ENCODE assay signal across 11 mouse cellular contexts in genomic region chr4:85842113-85842512, GRCm38 (mm10).
DNase-seq lines count a peak whose midpoint lies in the region; ATAC-seq and TF ChIP-seq lines count a peak whose summit lies in the region.
"Had no signal": no experiment of that assay in that cellular context is flagged by ENCODE, and none has a peak within 500 bp of the region (broad histone marks: within the 10 kb centered on the region; RNA-seq: fewer than 3 reads in every experiment).

No protein-coding gene starts in this region.

- peak; percentile 62 for DNase-seq in hindbrain, embryonic 14.5 days (ENCODE audit: low spot score)
- no peak for DNase-seq in hindbrain, embryonic 10.5 days (ENCODE audit: low spot score)
- peak; percentile 43 for DNase-seq in right cerebral cortex, postnatal 14 days
- DNase-seq in right cerebral cortex, adult 18-20 months, result no peak
- DNase-seq in cerebellum, postnatal 10 days, result peak; percentile 91 to 93
- peak; percentile 75 for DNase-seq in midbrain, postnatal 0 days (ENCODE audit: low spot score)
- no peak for DNase-seq in embryo, embryonic 9.5 days (ENCODE audit: extremely low spot score)
- DNase-seq in spleen, postnatal 4 days (ENCODE audit: low spot score in 2 of 2), result no peak
- DNase-seq: liver; thymus, postnatal 36 days had no signal

- H3K4me2 ChIP-seq in hindbrain, embryonic 14.5 days (replicated peaks), result no peak overlapping the region
- no peak overlapping the region for H3K4me2 ChIP-seq in midbrain, postnatal 0 days (ENCODE audit: low read depth, low read length, poor library complexity, severe bottlenecking)
- H3K4me2 ChIP-seq: midbrain, embryonic 12.5 days had no signal

- no peak overlapping the region for H3K27ac ChIP-seq in hindbrain, embryonic 14.5 days
- H3K27ac ChIP-seq in hindbrain, embryonic 10.5 days, result no peak overlapping the region
- no peak overlapping the region for H3K27ac ChIP-seq in midbrain, postnatal 0 days (ENCODE audit: low read depth, low read length)
- H3K27ac ChIP-seq: midbrain, embryonic 12.5 days had no signal

- no peaks in the 10 kb centered on the region for H3K27me3 ChIP-seq in hindbrain, embryonic 14.5 days (ENCODE audit: control insufficient read depth, insufficient read depth, low read length)
- no peaks in the 10 kb centered on the region for H3K27me3 ChIP-seq in hindbrain, embryonic 10.5 days (ENCODE audit: insufficient read depth, poor library complexity, severe bottlenecking)
- no peaks in the 10 kb centered on the region for H3K27me3 ChIP-seq in midbrain, postnatal 0 days (ENCODE audit: insufficient read depth, low read length)
- H3K27me3 ChIP-seq: midbrain, embryonic 12.5 days had no signal

- no peak overlapping the region for H3K4me3 ChIP-seq in hindbrain, embryonic 14.5 days (replicated peaks; ENCODE audit: low read length)
- H3K4me3 ChIP-seq in hindbrain, embryonic 10.5 days, result no peak overlapping the region
- no peak overlapping the region for H3K4me3 ChIP-seq in midbrain, postnatal 0 days (ENCODE audit: low read depth, low read length)
- H3K4me3 ChIP-seq: midbrain, embryonic 12.5 days had no signal

- no peaks in the 10 kb centered on the region for H3K9me3 ChIP-seq in hindbrain, embryonic 14.5 days (ENCODE audit: control insufficient read depth, low read length)
- no peaks in the 10 kb centered on the region for H3K9me3 ChIP-seq in hindbrain, embryonic 10.5 days
- H3K9me3 ChIP-seq in midbrain, postnatal 0 days (ENCODE audit: low read length), result no peaks in the 10 kb centered on the region
- H3K9me3 ChIP-seq: midbrain, embryonic 12.5 days had no signal

- ATAC-seq in hindbrain, embryonic 14.5 days (ENCODE audit: low FRiP score), result peak; percentile 68; the same call in 1 of the 2 replicates
- ATAC-seq in midbrain, postnatal 0 days (ENCODE audit: low FRiP score), result peak; percentile 66; the same call in 1 of the 2 replicates

- TF ChIP-seq CTCF in midbrain, postnatal 0 days (IDR thresholded peaks at IDR 0.05), result no peak

- H3K4me1 ChIP-seq in hindbrain, embryonic 14.5 days (replicated peaks; ENCODE audit: control insufficient read depth, insufficient read depth, low read length), result peaks cover 1% of the 10 kb centered on the region; the same call in 1 of the 2 replicates
- H3K4me1 ChIP-seq in hindbrain, embryonic 10.5 days (replicated peaks), result peaks cover 15% of the 10 kb centered on the region
- no peaks in the 10 kb centered on the region for H3K4me1 ChIP-seq in midbrain, postnatal 0 days (ENCODE audit: insufficient read depth, low read length)

- H3K36me3 ChIP-seq in hindbrain, embryonic 14.5 days (replicated peaks; ENCODE audit: control insufficient read depth, insufficient read depth), result no peaks in the 10 kb centered on the region
- no peaks in the 10 kb centered on the region for H3K36me3 ChIP-seq in hindbrain, embryonic 10.5 days
- H3K36me3 ChIP-seq in midbrain, postnatal 0 days (ENCODE audit: insufficient read depth, low read length), result no peaks in the 10 kb centered on the region
- H3K36me3 ChIP-seq: midbrain, embryonic 12.5 days had no signal

- WGBS in hindbrain, embryonic 14.5 days, result 58% methylated on average over 9 of the region's 9 CpGs
- WGBS in hindbrain, embryonic 10.5 days, result 86% methylated on average over 9 of the region's 9 CpGs
- WGBS in midbrain, postnatal 0 days, result 58% methylated on average over 9 of the region's 9 CpGs

- no peak overlapping the region for H3K9ac ChIP-seq in hindbrain, embryonic 14.5 days
- no peak overlapping the region for H3K9ac ChIP-seq in midbrain, postnatal 0 days (replicated peaks; ENCODE audit: low read length, poor library complexity, severe bottlenecking)
- H3K9ac ChIP-seq: midbrain, embryonic 12.5 days had no signal

Comparison
In these comparisons a context has a peak if more than half of its experiments do, and no peak if none do; other contexts are left out.
1. DNase-seq: peak in hindbrain, embryonic 14.5 days (single experiment), right cerebral cortex, postnatal 14 days (single experiment), cerebellum, postnatal 10 days (2 of 2) and midbrain, postnatal 0 days (single experiment); none in hindbrain, embryonic 10.5 days (single experiment), right cerebral cortex, adult 18-20 months (single experiment), embryo, embryonic 9.5 days (single experiment) and spleen, postnatal 4 days (0 of 2).